Mouse (Mus musculus) forebrain, embryonic 15.5 days (tissue): ENCODE results near the gene Runx2. TPM values are rescaled to one million over a fixed set of nuclear protein-coding genes. Genes with fewer than 3 reads are reported as not detected.
A peak's percentile ranks its signal among the peaks of the same experiment; 100 is the strongest.

Experiments used
- ATAC-seq: fragments of 200-750 bp; cut with Nextera tagmentation; replicated peaks from 2 replicates; pipeline ENCODE4 v1.8.0; 2017; ENCODE audit warnings: mild to moderate bottlenecking, moderate TSS enrichment, moderate library complexity
- H3K27ac ChIP-seq: fragments of 300-500 bp; sonication (generic); replicated peaks from 2 replicates; pipeline ENCODE4 v1.5.1; 2015; ENCODE audit warnings: mild to moderate bottlenecking, inconsistent platforms
- H3K27me3 ChIP-seq: fragments of 300-500 bp; sonication (generic); 2 replicates; pipeline ENCODE4 v1.6.1; 2015; ENCODE audit warnings: inconsistent platforms
- H3K36me3 ChIP-seq: fragments of 300-500 bp; sonication (generic); 2 replicates; pipeline ENCODE4 v1.6.1; 2015; ENCODE audit warnings: mild to moderate bottlenecking, inconsistent platforms
- H3K4me1 ChIP-seq: fragments of 300-500 bp; sonication (generic); 2 replicates; pipeline ENCODE4 v1.6.1; 2015; ENCODE audit warnings: inconsistent platforms
- H3K4me2 ChIP-seq: fragments of 300-500 bp; sonication (generic); replicated peaks from 2 replicates; pipeline ENCODE4 v1.6.1; 2015; ENCODE audit warnings: mild to moderate bottlenecking, inconsistent platforms
- H3K4me3 ChIP-seq: fragments of 300-500 bp; sonication (generic); 2 replicates; pipeline ENCODE4 v1.5.1; 2015; ENCODE audit warnings: mild to moderate bottlenecking, inconsistent platforms
- H3K9ac ChIP-seq: fragments of 300-500 bp; sonication (generic); replicated peaks from 2 replicates; pipeline ENCODE4 v1.6.1; 2015; ENCODE audit warnings: mild to moderate bottlenecking, inconsistent platforms
- H3K9me3 ChIP-seq: fragments of 300-500 bp; sonication (generic); 2 replicates; pipeline ENCODE4 v1.6.1; 2016; ENCODE audit warnings: inconsistent platforms
- WGBS: fragments of 180-500 bp; shearing (Covaris S2); methylation state at CpG from one replicate; pipeline ENCODE4 v1.1.7; 2015; ENCODE audit warnings: mixed read lengths; 5-methylcytosine and 5-hydroxymethylcytosine counted together
- polyA plus RNA-seq: library from polyadenylated mRNA; unstranded; fragments of >200 nt; fragmentation: Nextera tagmentation; extraction: Ambion mirVana; gene quantifications from 2 replicates; pipeline ENCODE4 v1.2.1, GENCODE M21; 2015

The Runx2 gene
- polyA plus RNA-seq, 1 experiment from 2014 or later = 0.31 TPM

DNA sequence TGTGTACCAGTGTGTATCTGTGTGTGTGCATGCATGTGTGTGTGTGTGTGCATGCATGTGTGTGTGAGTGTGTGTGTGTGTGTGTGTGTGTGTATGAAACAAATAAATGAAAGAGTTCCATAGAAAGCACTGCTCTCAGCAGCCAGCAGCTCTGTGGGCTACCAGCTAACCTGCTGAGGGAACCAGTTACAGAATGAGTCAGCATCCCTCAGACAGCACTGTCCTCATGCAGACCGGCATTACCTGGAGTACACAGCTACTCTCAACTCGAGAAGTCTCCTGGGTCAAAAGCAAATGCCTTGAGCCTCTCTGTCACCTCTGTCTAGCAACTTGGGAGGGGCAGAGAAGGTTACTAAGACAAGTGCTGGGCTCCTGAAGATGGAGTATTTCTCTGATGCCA is 86.1 kb downstream of the Runx2 start:
- H3K9ac ChIP-seq = no peak overlapping the region
- no peak overlapping the region for H3K4me2 ChIP-seq
- H3K9me3 ChIP-seq = no peaks in the 10 kb centered on the region
- no peak overlapping the region for H3K27ac ChIP-seq
- no peaks in the 10 kb centered on the region for H3K4me1 ChIP-seq
- no peak overlapping the region for H3K4me3 ChIP-seq
- no peak for ATAC-seq
- WGBS = 45% methylated on average over 2 of the region's 2 CpGs
- H3K36me3 ChIP-seq = no peaks in the 10 kb centered on the region
- peaks cover 23% of the 10 kb centered on the region for H3K27me3 ChIP-seq

DNA sequence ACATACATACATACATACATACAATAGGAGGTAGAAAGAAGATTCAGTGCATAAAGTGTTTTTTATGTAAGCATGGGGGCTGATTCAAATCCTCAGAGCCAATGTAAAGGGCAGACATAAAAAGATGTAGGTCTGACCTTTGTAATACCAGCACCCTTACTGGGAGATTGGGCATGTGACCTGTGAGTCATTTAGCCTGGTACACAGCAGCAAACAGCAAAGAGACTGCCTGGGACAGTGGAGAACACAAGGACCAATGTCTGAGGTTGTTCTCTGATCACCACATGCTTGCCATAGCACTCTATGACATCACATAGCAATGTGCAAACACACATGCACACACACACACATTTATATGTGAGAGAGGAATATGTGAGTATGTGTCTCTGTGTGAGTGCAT is 86.9 kb downstream of the Runx2 start:
- no peak for ATAC-seq
- H3K27ac ChIP-seq = no peak overlapping the region
- H3K4me1 ChIP-seq = no peaks in the 10 kb centered on the region
- H3K36me3 ChIP-seq = no peaks in the 10 kb centered on the region
- no peak overlapping the region for H3K4me2 ChIP-seq
- peaks cover 19% of the 10 kb centered on the region for H3K27me3 ChIP-seq
- no peak overlapping the region for H3K9ac ChIP-seq
- H3K4me3 ChIP-seq = no peak overlapping the region
- no peaks in the 10 kb centered on the region for H3K9me3 ChIP-seq

DNA sequence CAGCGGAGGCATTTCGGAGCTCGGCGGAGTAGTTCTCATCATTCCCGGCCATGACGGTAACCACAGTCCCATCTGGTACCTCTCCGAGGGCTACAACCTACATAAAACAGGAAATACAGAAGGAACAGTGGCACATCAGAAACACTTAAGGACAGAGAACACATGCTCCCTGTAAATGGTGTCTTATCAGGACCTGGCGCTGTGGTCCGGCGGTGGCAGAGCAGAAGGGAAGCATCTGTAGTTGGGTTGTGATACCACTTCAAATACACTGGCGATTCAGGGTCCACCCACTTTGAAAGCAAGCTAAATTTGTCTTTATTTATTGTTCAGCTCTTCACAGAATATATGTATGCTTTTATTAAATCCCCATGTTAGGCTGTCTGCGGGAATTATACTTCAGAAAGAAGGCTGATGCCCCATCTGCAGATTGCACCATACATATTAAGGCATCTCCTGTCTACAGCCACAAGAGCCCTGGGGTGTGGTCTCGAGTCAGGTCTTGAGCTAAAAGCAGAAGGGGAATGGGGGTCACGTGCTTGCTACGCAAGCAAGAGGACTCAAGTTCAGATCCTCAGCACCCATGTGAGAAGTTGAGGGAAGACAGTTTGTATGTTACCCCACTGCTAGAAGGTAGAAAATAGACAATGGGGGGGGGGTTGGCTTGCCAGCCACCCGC is 89.7 kb downstream of the Runx2 start:
- Histone ChIP-seq H3K9me3 (no peaks in the 10 kb centered on the region), H3K4me3 (no peak overlapping the region), H3K9ac (no peak overlapping the region), H3K36me3 (no peaks in the 10 kb centered on the region), H3K27me3 (peaks cover 3% of the 10 kb centered on the region; the same call in 1 of the 2 replicates), H3K4me1 (no peaks in the 10 kb centered on the region), H3K27ac (no peak overlapping the region), H3K4me2 (no peak overlapping the region)
- no peak for ATAC-seq
- 93% methylated on average over 16 of the region's 16 CpGs for WGBS

DNA sequence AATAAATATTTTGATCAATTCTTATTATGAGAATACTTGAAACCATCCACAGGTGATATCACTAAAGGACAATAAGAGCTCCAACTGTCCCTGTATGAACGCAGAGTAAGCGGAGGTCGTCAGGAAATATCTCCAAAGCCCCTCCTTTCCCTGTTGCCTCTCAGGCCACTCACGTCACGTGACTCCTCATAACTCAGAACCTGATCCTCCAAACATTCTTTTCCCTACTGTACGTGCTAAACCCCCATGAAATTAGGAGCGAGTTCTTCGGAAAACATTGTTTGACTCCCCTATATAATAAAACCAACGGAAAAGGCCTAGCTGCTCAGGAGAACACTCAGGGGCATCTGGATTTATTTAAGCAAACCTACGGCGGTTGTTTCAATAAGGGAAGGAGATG is 90.3 kb downstream of the Runx2 start:
- ATAC-seq = no peak
- 93% methylated on average over 11 of the region's 11 CpGs for WGBS
- H3K9me3 ChIP-seq = no peaks in the 10 kb centered on the region

DNA sequence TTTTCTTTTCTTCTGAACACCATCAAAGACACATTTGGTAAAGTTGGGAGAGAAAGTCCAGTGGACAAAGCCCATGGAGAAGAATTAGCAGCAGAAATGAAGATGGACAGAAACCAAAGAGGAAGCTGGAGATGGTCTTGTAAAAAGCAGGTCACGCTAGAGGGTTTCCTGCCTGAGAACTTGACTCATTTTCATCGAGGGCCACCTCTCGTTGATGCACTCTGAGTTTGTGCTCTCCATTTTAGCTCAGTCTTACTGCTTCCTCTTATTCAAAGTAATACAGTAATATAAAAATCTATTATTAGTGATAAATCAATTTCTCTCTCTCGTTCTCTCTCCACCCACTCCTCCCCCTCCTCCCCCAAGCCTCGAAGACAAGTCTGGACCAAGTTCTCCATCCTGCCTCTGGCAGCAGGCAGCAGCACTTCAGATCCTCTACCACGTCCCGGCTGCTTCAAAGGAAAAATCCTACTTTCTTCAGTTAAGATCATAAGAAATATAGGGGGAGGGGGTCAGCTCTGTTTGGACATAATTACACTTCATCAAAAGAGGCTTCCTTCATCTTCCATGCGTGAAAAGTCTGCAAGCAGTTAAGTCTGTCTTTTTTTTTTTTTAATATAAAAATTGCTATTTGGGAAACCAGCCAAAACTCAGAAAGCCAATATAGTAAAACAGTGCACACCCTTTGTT is 92.3 kb downstream of the Runx2 start:
- Histone ChIP-seq H3K9me3 (no peaks in the 10 kb centered on the region), H3K36me3 (no peaks in the 10 kb centered on the region), H3K4me3 (no peak overlapping the region), H3K27me3 (no peaks in the 10 kb centered on the region), H3K27ac (no peak overlapping the region), H3K4me2 (no peak overlapping the region), H3K4me1 (no peaks in the 10 kb centered on the region), H3K9ac (no peak overlapping the region)
- WGBS = 65% methylated on average over 8 of the region's 8 CpGs
- ATAC-seq = no peak

More for the DNA sequence above, 90.3 kb downstream of the Runx2 start:
- no peaks in the 10 kb centered on the region for H3K36me3 ChIP-seq
- no peak overlapping the region for H3K4me2 ChIP-seq
- no peaks in the 10 kb centered on the region for H3K27me3 ChIP-seq
- no peak overlapping the region for H3K27ac ChIP-seq
- H3K4me1 ChIP-seq = no peaks in the 10 kb centered on the region
- H3K9ac ChIP-seq = no peak overlapping the region
- H3K4me3 ChIP-seq = no peak overlapping the region

DNA sequence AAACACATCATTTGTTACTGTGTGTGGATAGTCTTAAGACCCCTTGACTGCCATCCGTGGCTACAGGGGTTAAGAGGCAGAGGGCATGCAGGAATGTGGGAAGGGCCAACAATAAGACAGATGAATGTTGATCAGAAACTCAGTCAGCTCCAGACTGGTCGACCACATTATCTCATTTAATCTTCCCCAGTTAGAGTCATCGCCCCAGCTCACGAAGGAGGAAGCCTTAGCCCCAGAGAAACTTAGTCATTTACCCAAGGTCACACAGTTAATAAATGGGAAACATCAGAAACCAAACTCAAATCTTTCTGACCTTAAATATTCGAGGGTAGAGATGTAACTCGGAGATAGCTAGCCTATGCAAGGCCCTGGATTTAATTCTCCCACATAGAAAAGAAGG is 96.0 kb downstream of the Runx2 start:
- Histone ChIP-seq H3K27ac (no peak overlapping the region), H3K4me2 (no peak overlapping the region), H3K9me3 (no peaks in the 10 kb centered on the region), H3K4me3 (no peak overlapping the region), H3K9ac (no peak overlapping the region), H3K36me3 (no peaks in the 10 kb centered on the region), H3K4me1 (no peaks in the 10 kb centered on the region), H3K27me3 (no peaks in the 10 kb centered on the region)
- 74% methylated on average over 6 of the region's 6 CpGs for WGBS
- no peak for ATAC-seq

DNA sequence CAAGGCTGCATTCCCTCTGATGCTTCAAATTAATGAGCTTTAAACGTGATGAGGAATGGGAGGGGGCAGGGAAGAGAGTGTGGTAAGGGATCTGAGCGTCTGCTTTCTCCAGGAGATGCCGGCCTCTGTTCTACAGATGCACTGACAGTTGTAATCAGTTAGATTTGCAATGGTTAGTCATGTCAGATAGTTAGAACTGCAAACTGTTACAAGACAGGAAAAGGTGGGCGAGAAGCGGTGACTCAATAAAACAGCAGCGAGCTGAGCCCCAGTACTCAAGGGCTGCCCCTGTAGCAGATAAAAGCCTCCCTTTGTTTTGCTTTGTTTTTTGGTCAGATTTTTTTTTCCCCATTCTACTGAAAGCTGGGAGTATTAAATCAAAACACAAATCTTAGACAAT is 96.6 kb downstream of the Runx2 start:
- Histone ChIP-seq H3K9ac (no peak overlapping the region), H3K4me3 (no peak overlapping the region), H3K4me2 (no peak overlapping the region), H3K9me3 (no peaks in the 10 kb centered on the region), H3K27me3 (no peaks in the 10 kb centered on the region), H3K36me3 (no peaks in the 10 kb centered on the region), H3K27ac (no peak overlapping the region), H3K4me1 (no peaks in the 10 kb centered on the region)
- ATAC-seq = no peak
- WGBS = 38% methylated on average over 6 of the region's 6 CpGs

DNA sequence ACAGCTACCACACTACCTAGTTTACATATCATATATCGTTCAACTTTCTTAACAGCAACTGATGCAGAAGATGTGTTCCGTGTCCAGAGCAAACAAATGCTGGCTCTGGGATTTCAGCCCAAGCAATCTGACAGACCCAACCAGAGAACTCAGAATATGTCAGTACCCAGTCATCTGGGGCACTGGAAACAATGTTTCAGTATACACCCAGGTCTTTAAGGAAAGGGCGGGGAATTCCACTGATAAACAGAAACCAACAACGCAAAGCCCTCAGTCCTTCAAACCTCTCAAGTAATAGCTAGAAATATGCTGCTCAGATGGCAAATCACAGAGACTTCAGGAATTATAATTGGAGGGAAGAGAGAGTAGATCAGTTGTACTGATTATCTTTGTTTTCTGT is 100.5 kb downstream of the Runx2 start:
- H3K4me2 ChIP-seq = no peak overlapping the region
- H3K27ac ChIP-seq = no peak overlapping the region
- no peak overlapping the region for H3K9ac ChIP-seq
- peaks cover 10% of the 10 kb centered on the region for H3K4me1 ChIP-seq
- WGBS = 94% methylated on average over 4 of the region's 4 CpGs
- H3K9me3 ChIP-seq = no peaks in the 10 kb centered on the region
- H3K36me3 ChIP-seq = no peaks in the 10 kb centered on the region
- H3K4me3 ChIP-seq = no peak overlapping the region
- no peak for ATAC-seq
- H3K27me3 ChIP-seq = no peaks in the 10 kb centered on the region

DNA sequence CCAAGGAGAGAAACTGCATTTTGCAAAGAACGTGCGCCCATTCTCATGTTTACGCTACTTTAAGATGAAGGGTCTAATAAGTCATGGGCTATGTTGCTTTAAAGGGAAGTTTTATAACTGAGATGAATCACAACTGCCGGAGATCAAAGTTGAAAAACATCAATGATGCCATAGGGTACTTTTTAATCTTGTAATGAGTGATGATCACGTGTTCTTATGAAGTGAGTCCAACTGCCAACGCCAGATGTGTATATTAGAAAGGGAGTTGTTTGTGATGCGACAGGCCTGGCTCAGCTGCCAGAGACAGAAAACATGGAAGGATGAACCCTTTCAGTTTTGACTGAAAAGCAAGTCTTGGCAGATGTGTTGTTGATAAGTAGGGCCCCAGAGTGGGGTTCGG is 101.2 kb downstream of the Runx2 start:
- Histone ChIP-seq H3K36me3 (no peaks in the 10 kb centered on the region), H3K9ac (no peak overlapping the region), H3K9me3 (no peaks in the 10 kb centered on the region), H3K4me1 (peaks cover 10% of the 10 kb centered on the region), H3K27ac (no peak overlapping the region), H3K27me3 (no peaks in the 10 kb centered on the region), H3K4me2 (no peak overlapping the region), H3K4me3 (no peak overlapping the region)
- no peak for ATAC-seq
- 89% methylated on average over 8 of the region's 8 CpGs for WGBS

DNA sequence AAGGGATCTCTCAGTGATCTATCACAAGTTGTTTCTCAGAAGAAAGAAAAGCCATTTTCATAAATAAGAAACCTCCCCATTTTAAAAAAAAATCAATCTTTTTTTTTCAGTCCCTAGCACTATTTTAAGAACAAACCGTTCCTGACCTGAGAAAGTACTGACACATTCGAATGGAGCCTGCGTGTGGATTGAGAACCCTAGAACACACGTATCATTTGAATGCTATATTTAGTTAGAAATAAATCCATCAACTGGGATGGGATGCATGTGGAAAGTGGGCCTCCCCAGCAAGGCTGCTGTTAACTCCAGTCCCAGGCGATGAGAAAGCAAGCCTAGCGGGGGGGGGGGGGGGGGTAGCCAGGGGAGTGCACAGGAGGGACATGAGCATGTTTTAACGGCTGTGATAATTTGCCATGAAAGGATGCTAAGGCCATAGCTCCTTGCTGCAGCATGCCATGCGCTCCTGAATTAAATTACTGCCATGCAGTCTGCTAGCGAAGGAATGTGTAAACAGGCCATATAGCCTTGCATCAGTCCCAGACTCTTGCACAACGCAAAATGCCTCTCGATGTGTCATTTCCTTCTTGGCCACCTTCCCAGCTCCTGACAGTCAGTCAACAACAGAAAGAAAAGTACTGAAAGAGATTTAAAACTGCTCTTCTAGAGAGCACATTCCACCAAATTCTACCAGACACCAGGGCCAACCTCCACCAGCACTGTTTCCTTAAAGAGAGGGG is 104.9 kb downstream of the Runx2 start:
- Histone ChIP-seq H3K9ac (no peak overlapping the region), H3K27ac (peak overlapping the region; percentile 41; the same call in 1 of the 2 replicates), H3K4me1 (peaks cover 10% of the 10 kb centered on the region), H3K9me3 (no peaks in the 10 kb centered on the region), H3K4me2 (no peak overlapping the region), H3K4me3 (no peak overlapping the region), H3K27me3 (no peaks in the 10 kb centered on the region), H3K36me3 (no peaks in the 10 kb centered on the region)
- 41% methylated on average over 11 of the region's 11 CpGs for WGBS
- peak; percentile 93 for ATAC-seq

DNA sequence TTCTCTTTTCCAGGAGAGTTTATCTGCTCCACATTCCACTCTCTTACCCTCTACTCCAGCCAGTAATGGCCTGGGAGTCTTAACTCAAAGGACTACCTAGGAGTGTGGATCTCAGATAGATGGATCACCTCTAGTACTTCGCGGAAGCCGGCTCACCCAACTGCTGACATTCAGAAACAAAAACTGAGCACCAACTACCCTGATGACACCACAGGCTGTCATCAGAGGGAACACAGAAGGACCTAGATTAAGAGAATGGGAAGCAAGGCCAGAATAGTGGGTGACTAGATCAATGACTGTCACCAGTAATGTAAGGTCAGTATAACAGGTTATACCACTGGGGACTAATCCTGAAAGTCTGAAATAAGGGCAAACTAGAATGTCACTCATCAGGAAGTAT is 106.6 kb downstream of the Runx2 start:
- WGBS = over 99% methylated on average over 3 of the region's 3 CpGs
- ATAC-seq = no peak
- no peaks in the 10 kb centered on the region for H3K27me3 ChIP-seq
- no peaks in the 10 kb centered on the region for H3K9me3 ChIP-seq
- no peak overlapping the region for H3K27ac ChIP-seq
- H3K9ac ChIP-seq = no peak overlapping the region
- H3K36me3 ChIP-seq = no peaks in the 10 kb centered on the region
- peaks cover 10% of the 10 kb centered on the region for H3K4me1 ChIP-seq
- H3K4me3 ChIP-seq = no peak overlapping the region
- H3K4me2 ChIP-seq = no peak overlapping the region

DNA sequence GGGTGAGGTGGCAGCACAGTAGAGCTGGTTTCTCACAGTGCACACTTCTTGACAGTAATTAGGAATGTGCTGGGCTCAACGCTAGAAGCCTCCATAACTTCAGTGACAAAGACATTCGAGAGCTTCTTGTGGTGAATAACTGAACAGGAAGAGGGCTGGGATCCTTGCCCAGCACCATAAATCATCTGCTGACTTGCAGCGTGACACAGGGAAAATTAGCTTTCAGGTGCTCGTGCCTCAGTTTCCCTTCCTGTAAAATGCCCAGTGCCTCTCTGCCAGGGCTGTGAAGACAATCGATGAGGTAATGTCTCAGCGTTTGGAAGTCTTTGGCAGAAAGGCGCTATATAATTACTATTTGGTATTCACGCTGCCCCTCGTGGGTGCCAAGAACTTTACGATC is 108.1 kb downstream of the Runx2 start:
- no peak overlapping the region for H3K27ac ChIP-seq
- WGBS = 84% methylated on average over 10 of the region's 10 CpGs
- peaks cover 10% of the 10 kb centered on the region for H3K4me1 ChIP-seq
- ATAC-seq = no peak
- no peak overlapping the region for H3K4me3 ChIP-seq
- H3K27me3 ChIP-seq = no peaks in the 10 kb centered on the region
- H3K9me3 ChIP-seq = no peaks in the 10 kb centered on the region
- H3K4me2 ChIP-seq = no peak overlapping the region
- no peaks in the 10 kb centered on the region for H3K36me3 ChIP-seq
- no peak overlapping the region for H3K9ac ChIP-seq
